Mouse (Mus musculus) limb, embryonic 13.5 days (tissue): Measurements from ENCODE around the gene Lrch3. TPM values are rescaled to one million over a fixed set of nuclear protein-coding genes. Genes with fewer than 3 reads are reported as not detected.
"Not testable (repeated sequence)": the region's sequence is repeated elsewhere in the genome, so short reads cannot be mapped to it uniquely, and the experiment has no call there.

Source experiments
- ATAC-seq: fragments of 200-750 bp; cut with Nextera tagmentation; 2 replicates; pipeline ENCODE4 v1.8.0; 2017; ENCODE audit warnings: low read depth, moderate number of reproducible peaks, moderate TSS enrichment; ENCODE audit not compliant: low FRiP score
- H3K27ac ChIP-seq: fragments of 300-500 bp; sonication (generic); 2 replicates; pipeline ENCODE4 v1.5.1; 2015; ENCODE audit warnings: inconsistent platforms, mild to moderate bottlenecking, moderate library complexity
- H3K27me3 ChIP-seq: fragments of 300-500 bp; sonication (generic); 2 replicates; pipeline ENCODE4 v1.6.1; 2015; ENCODE audit warnings: mild to moderate bottlenecking, inconsistent platforms
- H3K36me3 ChIP-seq: fragments of 300-500 bp; sonication (generic); 2 replicates; pipeline ENCODE4 v1.6.1; 2015; ENCODE audit warnings: inconsistent platforms, mild to moderate bottlenecking, moderate library complexity
- H3K4me1 ChIP-seq: fragments of 300-500 bp; sonication (generic); 2 replicates; pipeline ENCODE4 v1.6.1; 2015; ENCODE audit warnings: inconsistent platforms
- H3K4me2 ChIP-seq: fragments of 300-500 bp; sonication (generic); replicated peaks from 2 replicates; pipeline ENCODE4 v1.6.1; 2015; ENCODE audit warnings: inconsistent platforms, mild to moderate bottlenecking, moderate library complexity
- H3K4me3 ChIP-seq: fragments of 300-500 bp; sonication (generic); 2 replicates; pipeline ENCODE4 v1.5.1; 2015; ENCODE audit warnings: moderate library complexity, mild to moderate bottlenecking, inconsistent platforms
- H3K9ac ChIP-seq: fragments of 300-500 bp; sonication (generic); 2 replicates; pipeline ENCODE4 v1.6.1; 2015; ENCODE audit warnings: mild to moderate bottlenecking, inconsistent platforms
- H3K9me3 ChIP-seq: fragments of 300-500 bp; sonication (generic); 2 replicates; pipeline ENCODE4 v1.6.1; 2016; ENCODE audit warnings: inconsistent platforms
- WGBS: fragments of 180-500 bp; shearing (Covaris S2); methylation state at CpG from one replicate; pipeline ENCODE4 v1.1.7; 2015; 5-methylcytosine and 5-hydroxymethylcytosine counted together
- polyA plus RNA-seq: library from polyadenylated mRNA; unstranded; fragments of >200 nt; fragmentation: Nextera tagmentation; extraction: Ambion mirVana; gene quantifications from 2 replicates; pipeline ENCODE4 v1.2.1, GENCODE M21; 2015

The Lrch3 gene
- polyA plus RNA-seq, 1 experiment from 2014 or later, result 36.7 TPM

DNA sequence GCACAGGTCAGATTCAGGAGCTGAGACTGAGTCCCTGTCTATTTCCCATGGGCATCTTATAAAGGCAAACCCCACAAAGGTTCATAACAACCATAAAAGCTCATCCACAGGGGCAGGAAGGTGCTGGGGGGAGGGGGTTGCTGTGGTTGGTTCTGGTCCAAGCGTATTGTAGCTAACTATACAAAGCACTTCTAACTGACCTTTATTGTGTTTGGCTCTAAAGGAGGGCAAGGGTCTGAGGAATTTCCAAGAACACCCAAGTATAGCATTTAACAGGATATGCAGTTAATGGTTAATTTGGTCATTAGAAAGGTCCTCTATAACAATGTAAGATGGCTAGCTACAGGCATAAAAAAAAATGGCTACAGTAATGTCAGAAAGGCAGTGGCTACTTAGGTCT lies 128.8 kb downstream of the Lrch3 start:
- Histone ChIP-seq H3K27me3 (no peaks in the 10 kb centered on the region), H3K27ac (no peak overlapping the region), H3K4me1 (0 out of 2 replicates have a peak, but pooled peaks cover 2% of the 10 kb centered on the region), H3K9ac (no peak overlapping the region), H3K36me3 (no peaks in the 10 kb centered on the region), H3K4me2 (no peak overlapping the region), H3K9me3 (no peaks in the 10 kb centered on the region), H3K4me3 (no peak overlapping the region)
- WGBS, result 90% methylated on average over 1 of the region's 1 CpGs
- ATAC-seq, result no peak

DNA sequence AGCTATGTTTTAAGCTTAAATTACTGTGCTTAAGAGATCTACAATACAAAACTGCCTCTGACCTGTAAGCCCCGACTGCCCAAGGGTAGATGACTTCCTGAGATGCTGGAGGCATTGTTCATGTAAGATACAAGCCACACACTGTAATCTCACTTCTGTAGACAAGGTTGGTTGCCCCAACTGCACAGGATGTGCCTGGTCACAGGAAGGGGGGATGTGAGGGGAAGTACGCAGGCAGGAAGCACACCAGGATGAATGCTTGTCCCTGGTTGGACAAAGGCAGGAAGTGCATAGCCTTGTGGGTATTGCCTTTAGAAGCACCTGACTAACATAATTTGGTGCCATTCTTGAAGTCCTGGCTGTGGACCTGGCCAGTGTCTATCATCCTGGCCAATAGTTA lies 129.4 kb downstream of the Lrch3 start:
- Histone ChIP-seq H3K4me1 (0 out of 2 replicates have a peak, but pooled peaks cover 2% of the 10 kb centered on the region), H3K9me3 (no peaks in the 10 kb centered on the region), H3K4me3 (no peak overlapping the region), H3K4me2 (no peak overlapping the region), H3K27ac (no peak overlapping the region), H3K9ac (no peak overlapping the region), H3K36me3 (no peaks in the 10 kb centered on the region), H3K27me3 (no peaks in the 10 kb centered on the region)
- WGBS, result 73% methylated on average over 2 of the region's 2 CpGs
- no peak for ATAC-seq

DNA sequence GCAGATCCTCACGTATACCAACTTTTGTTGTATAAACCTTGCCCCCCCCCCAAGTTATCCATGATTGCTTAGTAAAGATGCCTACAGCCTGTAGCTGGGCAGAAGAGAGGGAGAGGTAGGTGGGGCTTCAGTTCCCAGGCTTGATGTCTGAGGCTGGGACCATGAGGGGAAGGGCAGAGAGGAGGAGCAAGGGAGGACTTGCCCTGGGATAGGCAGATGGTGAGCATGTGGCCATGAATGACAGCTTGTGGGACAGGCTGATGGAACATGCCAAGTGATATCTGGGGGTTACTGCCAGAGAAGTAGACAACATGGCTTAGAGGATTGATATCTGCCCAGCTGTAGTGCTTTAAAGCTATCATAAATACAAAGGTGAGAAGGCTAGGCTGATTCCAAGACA lies 134.1 kb downstream of the Lrch3 start:
- ATAC-seq, result no peak
- no peak overlapping the region for H3K27ac ChIP-seq
- no peaks in the 10 kb centered on the region for H3K36me3 ChIP-seq
- H3K4me1 ChIP-seq, result no peaks in the 10 kb centered on the region
- H3K4me2 ChIP-seq, result no peak overlapping the region
- 86% methylated on average over 1 of the region's 1 CpGs for WGBS
- no peaks in the 10 kb centered on the region for H3K27me3 ChIP-seq
- no peak overlapping the region for H3K9ac ChIP-seq
- H3K4me3 ChIP-seq, result no peak overlapping the region
- no peaks in the 10 kb centered on the region for H3K9me3 ChIP-seq

DNA sequence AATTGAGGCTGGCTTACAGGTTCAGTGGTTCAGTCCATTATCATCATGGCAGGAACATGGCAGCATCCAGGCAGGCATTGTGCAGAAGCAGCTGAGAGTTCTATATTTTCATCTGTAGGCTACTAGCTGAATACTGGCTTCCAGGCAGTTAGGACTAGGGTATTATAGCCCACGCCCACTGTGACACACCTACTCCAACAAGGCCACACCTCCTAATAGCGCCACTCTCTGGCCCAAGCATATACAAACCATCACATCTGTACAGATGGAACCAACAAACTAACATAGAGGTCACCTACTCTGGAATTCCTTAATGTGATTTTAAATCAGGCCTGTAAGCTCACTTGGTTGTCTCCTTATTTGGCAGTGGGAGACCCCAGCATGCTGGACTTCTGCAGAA lies 134.8 kb downstream of the Lrch3 start:
- Histone ChIP-seq H3K4me1 (no peaks in the 10 kb centered on the region), H3K9ac (no peak overlapping the region), H3K36me3 (no peaks in the 10 kb centered on the region), H3K9me3 (no peaks in the 10 kb centered on the region), H3K27me3 (no peaks in the 10 kb centered on the region), H3K4me2 (no peak overlapping the region), H3K4me3 (no peak overlapping the region), H3K27ac (no peak overlapping the region)
- 77% methylated on average over 2 of the region's 2 CpGs for WGBS
- no peak for ATAC-seq

DNA sequence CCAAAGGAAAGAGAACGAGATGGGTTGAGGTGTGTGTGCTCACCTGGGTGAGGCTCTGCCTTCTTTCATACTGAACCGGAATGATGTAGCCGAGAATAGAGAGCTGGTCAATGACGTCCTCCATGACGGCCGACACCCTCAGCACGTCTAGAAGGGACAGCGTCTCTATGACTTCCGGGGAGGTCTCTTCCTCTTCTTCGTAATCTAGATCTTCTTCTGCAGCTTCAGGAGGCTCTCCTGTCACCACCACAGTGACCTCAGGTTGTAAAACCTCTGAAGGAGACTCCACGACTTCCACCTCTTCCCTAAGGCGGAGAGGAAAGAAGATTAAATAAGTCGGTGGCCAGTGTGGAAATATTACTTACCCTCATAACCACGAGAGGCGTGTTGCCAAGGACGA lies 135.9 kb downstream of the Lrch3 start:
- Histone ChIP-seq H3K27ac (no peak overlapping the region), H3K9ac (no peak overlapping the region), H3K4me3 (no peak overlapping the region), H3K27me3 (no peaks in the 10 kb centered on the region), H3K4me2 (no peak overlapping the region), H3K36me3 (no peaks in the 10 kb centered on the region), H3K9me3 (no peaks in the 10 kb centered on the region), H3K4me1 (no peaks in the 10 kb centered on the region)
- 91% methylated on average over 16 of the region's 16 CpGs for WGBS
- no peak for ATAC-seq

DNA sequence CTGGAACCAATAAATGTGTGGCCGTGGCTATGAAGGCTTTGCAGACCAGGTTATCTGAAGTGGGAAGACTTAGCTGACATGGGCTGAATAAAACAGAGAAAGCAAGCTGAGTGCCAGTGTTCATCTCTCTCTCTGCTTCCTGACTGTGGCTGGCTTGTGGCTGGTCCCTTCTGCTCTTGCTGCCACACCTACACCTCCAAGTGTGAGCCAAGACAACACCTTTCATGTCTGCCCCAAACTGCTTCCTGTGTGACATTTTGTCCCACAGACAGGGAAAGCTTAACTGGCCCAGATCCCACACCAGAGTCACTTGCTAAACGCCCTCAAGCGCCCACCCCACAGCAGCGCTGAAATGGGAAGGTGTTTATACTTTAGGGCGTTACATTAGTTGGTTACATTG lies 139.2 kb downstream of the Lrch3 start:
- no peak for ATAC-seq
- H3K27me3 ChIP-seq, result no peaks in the 10 kb centered on the region
- 59% methylated on average over 5 of the region's 5 CpGs for WGBS
- no peak overlapping the region for H3K9ac ChIP-seq
- H3K4me2 ChIP-seq, result no peak overlapping the region
- H3K27ac ChIP-seq, result no peak overlapping the region
- H3K4me3 ChIP-seq, result no peak overlapping the region
- H3K4me1 ChIP-seq, result peaks cover 8% of the 10 kb centered on the region
- H3K36me3 ChIP-seq, result peaks cover 4% of the 10 kb centered on the region
- no peaks in the 10 kb centered on the region for H3K9me3 ChIP-seq

DNA sequence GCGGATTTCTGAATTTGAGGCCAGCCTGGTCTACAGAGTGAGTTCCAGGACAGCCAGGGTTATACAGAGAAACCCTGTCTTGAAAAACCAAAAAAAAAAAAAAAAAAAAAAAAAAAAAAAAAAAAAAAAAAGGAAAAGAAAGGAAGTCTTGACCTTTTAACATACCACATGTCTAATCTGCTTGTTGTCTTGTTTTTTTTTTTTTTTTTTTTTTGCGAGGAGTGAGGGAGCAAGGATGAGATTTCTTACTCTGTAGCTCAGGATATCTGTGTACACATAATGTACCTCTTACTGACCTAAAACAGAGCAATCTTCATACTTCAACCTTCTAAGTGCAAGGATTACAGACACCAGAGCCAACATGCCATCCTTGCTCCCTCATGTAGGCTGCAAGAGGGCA lies 141.0 kb downstream of the Lrch3 start:
- WGBS, result 76% methylated on average over 2 of the region's 2 CpGs
- ATAC-seq, H3K9me3 ChIP-seq, H3K9ac ChIP-seq, H3K4me2 ChIP-seq, H3K27me3 ChIP-seq, H3K27ac ChIP-seq, H3K4me3 ChIP-seq: not testable (repeated sequence)
- H3K36me3 ChIP-seq, result peaks cover 22% of the 10 kb centered on the region
- peaks cover 16% of the 10 kb centered on the region for H3K4me1 ChIP-seq

DNA sequence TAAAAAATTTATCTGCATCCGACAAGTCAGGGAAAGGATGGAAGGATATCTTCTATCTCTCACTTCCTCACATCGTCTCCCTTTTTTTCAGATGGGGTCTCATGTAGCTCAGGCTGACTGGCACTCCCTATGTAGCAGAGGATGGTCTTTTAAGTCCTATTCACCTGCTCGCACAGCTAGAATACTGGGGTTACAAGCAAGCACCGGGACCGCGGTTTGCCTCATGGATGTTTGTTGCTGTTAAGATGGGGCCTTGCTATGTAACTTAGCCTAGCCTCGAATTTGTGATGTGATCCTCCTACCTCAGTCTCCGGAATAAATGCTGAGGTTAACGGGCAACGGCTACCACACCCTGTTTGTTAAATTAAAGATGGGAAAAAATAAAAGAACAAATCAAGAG lies 141.8 kb downstream of the Lrch3 start:
- Histone ChIP-seq H3K4me3 (peak overlapping the region; percentile 96), H3K27me3 (no peaks in the 10 kb centered on the region), H3K9ac (no peak overlapping the region), H3K9me3 (no peaks in the 10 kb centered on the region), H3K27ac (no peak overlapping the region), H3K4me2 (peak overlapping the region; percentile 78), H3K4me1 (peaks cover 16% of the 10 kb centered on the region), H3K36me3 (peaks cover 29% of the 10 kb centered on the region)
- WGBS, result 22% methylated on average over 10 of the region's 10 CpGs
- peak; percentile 24; the same call in 1 of the 2 replicates for ATAC-seq

DNA sequence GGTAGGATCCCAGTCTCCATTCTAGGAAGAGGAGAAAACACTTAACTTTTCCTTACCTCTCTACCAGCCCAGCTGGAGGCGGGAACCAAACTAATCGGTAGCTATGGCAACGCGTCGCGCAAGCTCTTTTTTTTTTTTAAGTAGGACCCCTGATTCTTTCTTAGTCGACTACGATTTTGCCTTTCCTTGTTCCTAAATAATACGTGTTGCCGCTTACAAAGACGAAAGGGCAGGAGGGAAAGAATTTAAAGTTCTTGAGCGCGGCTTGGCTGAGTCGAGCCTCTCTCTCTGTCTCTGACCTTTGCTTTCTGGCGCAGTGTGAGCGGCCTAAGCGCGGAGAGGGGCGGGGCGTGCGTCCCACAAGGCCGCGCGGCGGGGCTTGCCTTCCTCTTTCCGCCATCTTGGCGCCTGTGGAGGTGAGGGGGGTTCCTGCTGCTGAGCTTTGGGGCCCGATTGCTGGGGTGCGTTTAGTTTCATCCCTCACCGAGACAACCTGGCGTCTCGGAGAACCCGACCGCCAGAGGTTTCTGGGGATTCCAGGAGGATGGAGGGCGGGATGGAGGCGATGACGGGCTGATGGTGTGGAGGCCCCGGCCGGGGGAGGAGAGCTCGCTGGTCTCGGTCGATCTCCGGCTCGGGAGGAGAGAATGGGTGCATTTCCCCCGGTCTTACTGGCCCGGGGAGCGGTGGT lies 142.3 kb downstream of the Lrch3 start, which contains the start of the genes Iqcg and Rpl35a:
TSS of gene Iqcg (minus strand) at position 124 of the 691 bp plus-strand sequence.
TSS of gene Rpl35a (plus strand) at position 359 of the 691 bp plus-strand sequence.
- H3K4me2 ChIP-seq, result peak within 1 kb of the TSS; percentile 78
- H3K36me3 ChIP-seq, result peaks cover 32% of the 10 kb centered on the region
- WGBS, result under 1% methylated on average over 47 of the region's 47 CpGs
- peak within 1 kb of the TSS; percentile 97 for H3K9ac ChIP-seq
- H3K27ac ChIP-seq, result peak within 1 kb of the TSS; percentile 89
- peak within 1 kb of the TSS; percentile 96 for H3K4me3 ChIP-seq
- H3K4me1 ChIP-seq, result peaks cover 16% of the 10 kb centered on the region
- no peaks in the 10 kb centered on the region for H3K9me3 ChIP-seq
- H3K27me3 ChIP-seq, result no peaks in the 10 kb centered on the region
- peak; percentile 92 for ATAC-seq

DNA sequence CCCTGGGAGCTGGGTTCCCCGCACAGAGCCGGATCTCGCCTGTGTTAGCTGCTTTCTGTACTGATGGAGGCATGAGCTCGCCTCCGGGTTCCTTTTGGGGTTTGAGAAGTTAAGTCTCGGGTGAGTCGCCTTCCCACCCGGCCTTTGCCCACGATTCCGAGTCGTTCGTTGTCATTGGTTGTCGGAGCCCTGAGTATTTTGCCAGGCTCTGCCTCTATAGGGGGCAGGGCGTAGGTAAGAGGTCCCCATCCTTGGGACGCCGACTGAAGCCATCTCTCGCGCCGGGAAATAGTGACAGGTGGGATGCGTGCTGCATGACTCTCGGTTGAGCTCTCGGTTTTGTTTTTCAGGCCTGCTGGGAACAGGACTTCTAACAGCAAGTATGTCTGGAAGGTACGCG lies 142.9 kb downstream of the Lrch3 start:
- peaks cover 16% of the 10 kb centered on the region for H3K4me1 ChIP-seq
- H3K9ac ChIP-seq, result peak overlapping the region; percentile 97
- ATAC-seq, result peak; percentile 44
- peak overlapping the region; percentile 89 for H3K27ac ChIP-seq
- peaks cover 32% of the 10 kb centered on the region for H3K36me3 ChIP-seq
- H3K9me3 ChIP-seq, result no peaks in the 10 kb centered on the region
- 0% methylated on average over 24 of the region's 24 CpGs for WGBS
- H3K27me3 ChIP-seq, result no peaks in the 10 kb centered on the region
- H3K4me3 ChIP-seq, result peak overlapping the region; percentile 96
- H3K4me2 ChIP-seq, result peak overlapping the region; percentile 78

DNA sequence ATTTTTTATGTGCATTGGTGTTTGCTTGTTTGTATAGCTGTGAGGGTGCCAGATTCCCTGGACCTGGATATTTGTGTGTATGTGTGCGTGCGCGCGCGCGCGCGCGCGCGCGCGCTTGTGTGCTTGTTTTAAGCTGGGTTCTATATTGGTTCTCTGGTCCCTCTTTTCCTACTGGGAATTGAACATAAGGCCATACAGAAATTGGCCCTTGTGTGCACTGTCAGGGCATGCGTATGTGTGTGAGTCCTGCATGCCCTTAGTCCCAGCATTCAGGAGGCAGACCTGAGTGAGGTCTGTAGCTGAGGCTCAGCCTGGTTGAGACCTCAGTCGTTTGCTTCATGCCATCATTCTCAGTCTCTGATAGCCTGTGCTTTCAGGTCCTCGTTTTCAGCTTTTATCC lies 144.1 kb downstream of the Lrch3 start:
- Histone ChIP-seq H3K4me2 (peak overlapping the region; percentile 78), H3K36me3 (peaks cover 32% of the 10 kb centered on the region), H3K27ac (no peak overlapping the region), H3K27me3 (no peaks in the 10 kb centered on the region), H3K9ac (peak overlapping the region; percentile 60), H3K4me1 (peaks cover 18% of the 10 kb centered on the region), H3K9me3 (no peaks in the 10 kb centered on the region), H3K4me3 (peak overlapping the region; percentile 96)
- ATAC-seq, result no peak
- 91% methylated on average over 16 of the region's 16 CpGs for WGBS

DNA sequence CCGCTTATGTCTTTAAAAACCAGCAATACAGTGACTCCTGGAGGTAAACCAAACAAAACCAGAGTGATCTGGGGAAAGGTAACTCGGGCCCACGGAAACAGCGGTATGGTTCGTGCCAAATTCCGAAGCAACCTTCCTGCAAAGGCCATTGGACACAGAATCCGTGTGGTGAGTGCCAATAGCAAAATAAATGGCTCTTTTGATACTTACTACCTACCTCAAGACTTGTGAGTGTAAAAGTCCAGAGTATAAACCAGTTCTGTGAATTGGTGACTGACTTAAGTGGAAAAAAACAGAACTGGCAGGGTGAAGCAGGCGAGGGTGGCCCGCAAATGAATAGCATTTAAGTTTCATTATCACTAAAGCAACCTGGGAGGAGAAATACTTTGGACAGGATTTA lies 144.8 kb downstream of the Lrch3 start:
- not testable (repeated sequence) for ATAC-seq, H3K27me3 ChIP-seq, H3K9me3 ChIP-seq, H3K27ac ChIP-seq, H3K4me3 ChIP-seq, H3K9ac ChIP-seq
- Histone ChIP-seq H3K4me2 (peak overlapping the region; percentile 78), H3K36me3 (peaks cover 32% of the 10 kb centered on the region), H3K4me1 (peaks cover 24% of the 10 kb centered on the region)
- WGBS, result 87% methylated on average over 9 of the region's 9 CpGs

DNA sequence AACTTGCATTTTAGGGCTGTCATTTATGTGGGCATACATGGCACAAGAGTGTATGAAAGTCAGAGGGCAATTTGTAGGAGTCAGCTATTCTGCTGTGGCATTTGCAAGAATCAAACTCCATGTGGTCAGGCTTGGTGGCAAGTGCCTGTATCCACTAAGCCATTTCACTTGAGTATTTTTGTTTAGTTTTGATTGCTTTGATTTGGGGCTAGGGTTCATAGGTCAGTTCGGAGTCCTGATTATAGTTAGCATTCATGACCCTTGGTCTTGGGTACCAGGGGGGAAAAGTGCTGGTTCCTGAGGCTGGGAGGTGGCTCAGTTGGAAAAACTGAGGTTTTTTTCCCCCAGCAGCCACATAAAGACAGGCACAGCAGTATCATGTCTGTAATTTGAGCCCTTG lies 145.6 kb downstream of the Lrch3 start:
- ATAC-seq, result no peak
- WGBS, result 90% methylated on average over 1 of the region's 1 CpGs
- no peak overlapping the region for H3K4me3 ChIP-seq
- H3K4me2 ChIP-seq, result no peak overlapping the region
- no peaks in the 10 kb centered on the region for H3K9me3 ChIP-seq
- H3K27ac ChIP-seq, result no peak overlapping the region
- peaks cover 29% of the 10 kb centered on the region for H3K4me1 ChIP-seq
- peaks cover 32% of the 10 kb centered on the region for H3K36me3 ChIP-seq
- peak overlapping the region; percentile 31; the same call in 1 of the 2 replicates for H3K9ac ChIP-seq
- no peaks in the 10 kb centered on the region for H3K27me3 ChIP-seq
